Mouse (Mus musculus): ENCODE measurements around the gene Wdtc1. TPM values are rescaled to one million over a fixed set of nuclear protein-coding genes. Genes with fewer than 3 reads are reported as not detected.

Wdtc1 gene
- total and polyA plus RNA-seq, 3 experiments: 2.8 to 10.8 (median 9.6) TPM

- TF ChIP-seq IRF4 (IDR thresholded peaks at IDR 0.05; ENCODE audit: low read depth, low read length): no peak
- no peak for TF ChIP-seq MYC (IDR thresholded peaks at IDR 0.05; ENCODE audit: low read depth, low read length)
- TF ChIP-seq USF2 (conservative IDR thresholded peaks at IDR 0.05; ENCODE audit: low read depth, low read length): no peak
- no peak for TF ChIP-seq ZMIZ1 (IDR thresholded peaks at IDR 0.05; ENCODE audit: low read depth, low read length)
- TF ChIP-seq POLR2AphosphoS2 (IDR thresholded peaks at IDR 0.05; ENCODE audit: low read depth, low read length): no peak
- TF ChIP-seq USF1 (IDR thresholded peaks at IDR 0.05; ENCODE audit: low read depth, low read length): no peak
- no peak for TF ChIP-seq ELF1 (IDR thresholded peaks at IDR 0.05; ENCODE audit: low read depth, low read length)
- no peak for TF ChIP-seq MAFK (IDR thresholded peaks at IDR 0.05; ENCODE audit: insufficient replicate concordance, low read length)
- TF ChIP-seq MXI1 (IDR thresholded peaks at IDR 0.05; ENCODE audit: low read depth, low read length): no peak
- no peak for DNase-seq (ENCODE audit: extremely low read depth)
Observed at GRCm38 (mm10) chr4:133354641-133355040, 1.4 kb upstream of the Wdtc1 start.

GRCm38 (mm10) chr4:133352797-133353196, 484 bp downstream of the Wdtc1 start:
- dilution Hi-C loops (cut with MboI; ENCODE audit: extremely low pct_ligation_motif_present, extremely low pct_unique_long_range_greater_than_20kb, low sequenced_read_pairs): no loop called here
- peaks cover under 1 to 10% of the 10 kb centered on the region in 2 experiments for H3K4me1 ChIP-seq (ENCODE audit: control insufficient read depth in 1 of 2, insufficient read depth in 2 of 2)
- no peak overlapping the region for H3K4me2 ChIP-seq (ENCODE audit: insufficient read depth, low read depth, poor library complexity, severe bottlenecking)

More at GRCm38 (mm10) chr4:133354641-133355040, 1.4 kb upstream of the Wdtc1 start:
- no peaks in the 10 kb centered on the region for H3K79me2 ChIP-seq (replicated peaks; ENCODE audit: control insufficient read depth, extremely low read depth, insufficient read depth, poor library complexity, severe bottlenecking)
- no peaks in the 10 kb centered on the region for H3K36me3 ChIP-seq (replicated peaks in 1 of 2; ENCODE audit: control insufficient read depth in 1 of 2, insufficient read depth in 1 of 2, low read length in 1 of 2)
- no peaks in the 10 kb centered on the region for H3K9me3 ChIP-seq (replicated peaks; ENCODE audit: low read length)
- H3K4me1 ChIP-seq (ENCODE audit: control insufficient read depth in 1 of 2, insufficient read depth in 2 of 2): peaks cover 2 to 6% of the 10 kb centered on the region in 2 experiments; a peak in 3 of 4 replicates
- no peaks in the 10 kb centered on the region for H3K27me3 ChIP-seq (replicated peaks)
- no peak overlapping the region for H3K4me2 ChIP-seq (ENCODE audit: insufficient read depth, low read depth, poor library complexity, severe bottlenecking)
- dilution Hi-C loops (cut with MboI; ENCODE audit: extremely low pct_ligation_motif_present, extremely low pct_unique_long_range_greater_than_20kb, low sequenced_read_pairs): no loop called here
- H3K27ac ChIP-seq (ENCODE audit: insufficient read depth, low read depth): no peak overlapping the region
- no peak overlapping the region for H3K4me3 ChIP-seq (replicated peaks in 1 of 3; ENCODE audit: low read depth in 2 of 3, low read length in 2 of 3, poor library complexity in 1 of 3)
- in situ Hi-C loops (cut with MboI; ENCODE audit: low pct_ligation_motif_present, low pct_unique_long_range_greater_than_20kb, low sequenced_read_pairs): no loop called here
- no peak overlapping the region for H3K9ac ChIP-seq (ENCODE audit: insufficient read depth, low read depth)

More at GRCm38 (mm10) chr4:133352797-133353196, 484 bp downstream of the Wdtc1 start:
- no peaks in the 10 kb centered on the region for H3K79me2 ChIP-seq (replicated peaks; ENCODE audit: control insufficient read depth, extremely low read depth, insufficient read depth, poor library complexity, severe bottlenecking)
- no peak for DNase-seq (ENCODE audit: extremely low read depth)
- no peaks in the 10 kb centered on the region for H3K27me3 ChIP-seq (replicated peaks)
- H3K9me3 ChIP-seq (replicated peaks; ENCODE audit: low read length): no peaks in the 10 kb centered on the region
- in situ Hi-C loops (cut with MboI; ENCODE audit: low pct_ligation_motif_present, low pct_unique_long_range_greater_than_20kb, low sequenced_read_pairs): no loop called here
- no peak for TF ChIP-seq ETS1 (conservative IDR thresholded peaks at IDR 0.05; ENCODE audit: low read depth, low read length)
- no peak for TF ChIP-seq NRF1 (IDR thresholded peaks at IDR 0.05; ENCODE audit: low read depth, low read length)
- TF ChIP-seq ZMIZ1 (IDR thresholded peaks at IDR 0.05; ENCODE audit: low read depth, low read length): no peak
- no peak for TF ChIP-seq KAT2A (IDR thresholded peaks at IDR 0.05; ENCODE audit: insufficient replicate concordance, low read length)
- no peak for TF ChIP-seq PAX5 (IDR thresholded peaks at IDR 0.05; ENCODE audit: low read length)
- no peak for TF ChIP-seq SMC3 (IDR thresholded peaks at IDR 0.05; ENCODE audit: low read depth, low read length)
- TF ChIP-seq MAX (IDR thresholded peaks at IDR 0.05; ENCODE audit: low read length): no peak
- no peak for TF ChIP-seq TBP (conservative IDR thresholded peaks at IDR 0.05; ENCODE audit: low read depth, low read length)
- no peak for TF ChIP-seq CHD2 (IDR thresholded peaks at IDR 0.05; ENCODE audit: low read length)
- no peak for TF ChIP-seq EP300 (IDR thresholded peaks at IDR 0.05; ENCODE audit: low read length)
- TF ChIP-seq USF2 (conservative IDR thresholded peaks at IDR 0.05; ENCODE audit: low read depth, low read length): no peak
- TF ChIP-seq UBTF (IDR thresholded peaks at IDR 0.05; ENCODE audit: low read depth, low read length): no peak
- no peak for TF ChIP-seq MXI1 (IDR thresholded peaks at IDR 0.05; ENCODE audit: low read depth, low read length)
- no peak for TF ChIP-seq E2F4 (IDR thresholded peaks at IDR 0.05; ENCODE audit: insufficient replicate concordance, low read depth, low read length)
- no peak overlapping the region for H3K9ac ChIP-seq (ENCODE audit: insufficient read depth, low read depth)
- no peak overlapping the region for H3K27ac ChIP-seq (ENCODE audit: insufficient read depth, low read depth)
- no peaks in the 10 kb centered on the region for H3K36me3 ChIP-seq (replicated peaks in 1 of 2; ENCODE audit: control insufficient read depth in 1 of 2, insufficient read depth in 1 of 2, low read length in 1 of 2)
- H3K4me3 ChIP-seq (replicated peaks in 1 of 3; ENCODE audit: low read depth in 2 of 3, low read length in 2 of 3, poor library complexity in 1 of 3): no peak overlapping the region
